Mouse (Mus musculus) midbrain, embryonic 16.5 days (tissue): ENCODE data around the gene Mecom. TPM values are rescaled to one million over a fixed set of nuclear protein-coding genes. Genes with fewer than 3 reads are reported as not detected.
"Not testable (repeated sequence)": the region's sequence is repeated elsewhere in the genome, so short reads cannot be mapped to it uniquely, and the experiment has no call there.

Experiments
- ATAC-seq: fragments of 200-750 bp; cut with Nextera tagmentation; 2 replicates; pipeline ENCODE4 v1.8.0; 2017; ENCODE audit warnings: moderate TSS enrichment
- H3K27ac ChIP-seq: fragments of 300-500 bp; sonication (generic); 2 replicates; pipeline ENCODE4 v1.5.1; 2014; ENCODE audit warnings: mild to moderate bottlenecking, low read length, mixed read lengths
- H3K27me3 ChIP-seq: fragments of 300-500 bp; sonication (generic); 2 replicates; pipeline ENCODE4 v1.6.1; 2014; ENCODE audit warnings: low read depth, low read length, mixed read lengths; ENCODE audit not compliant: control insufficient read depth, insufficient read depth
- H3K36me3 ChIP-seq: fragments of 300-500 bp; sonication (generic); 2 replicates; pipeline ENCODE4 v1.6.1; 2014; ENCODE audit warnings: mild to moderate bottlenecking, low read length, moderate library complexity, mixed read lengths; ENCODE audit not compliant: control insufficient read depth, insufficient read depth
- H3K4me1 ChIP-seq: fragments of 300-500 bp; sonication (generic); 2 replicates; pipeline ENCODE4 v1.6.1; 2014; ENCODE audit warnings: mild to moderate bottlenecking, low read length, mixed read lengths; ENCODE audit not compliant: control insufficient read depth, insufficient read depth
- H3K4me2 ChIP-seq: fragments of 300-500 bp; sonication (generic); 2 replicates; pipeline ENCODE4 v1.6.1; 2014; ENCODE audit warnings: mild to moderate bottlenecking, low read length, mixed read lengths
- H3K4me3 ChIP-seq: fragments of 300-500 bp; sonication (generic); 2 replicates; pipeline ENCODE4 v1.5.1; 2014; ENCODE audit warnings: low read depth, mild to moderate bottlenecking, low read length, moderate library complexity, mixed read lengths
- H3K9ac ChIP-seq: fragments of 300-500 bp; sonication (generic); 2 replicates; pipeline ENCODE4 v1.6.1; 2014; ENCODE audit warnings: low read depth, low read length, mixed read lengths
- H3K9me3 ChIP-seq: fragments of 300-500 bp; sonication (generic); replicated peaks from 2 replicates; pipeline ENCODE4 v1.6.1; 2014; ENCODE audit warnings: mild to moderate bottlenecking, low read length, mixed read lengths; ENCODE audit not compliant: control insufficient read depth, poor library complexity, severe bottlenecking
- WGBS: fragments of 180-500 bp; shearing (Covaris S2); extraction: QIAGEN DNeasy Blood & Tissue Kit; methylation state at CpG from one replicate; pipeline ENCODE4 v1.1.7; 2014; 5-methylcytosine and 5-hydroxymethylcytosine counted together
- polyA plus RNA-seq: library from polyadenylated mRNA; unstranded; fragments of >200 nt; fragmentation: Nextera tagmentation; extraction: Ambion mirVana; gene quantifications from 2 replicates; pipeline ENCODE4 v1.2.1, GENCODE M21; 2015

Mecom gene
- polyA plus RNA-seq, 1 experiment from 2014 or later = 4.0 TPM

DNA sequence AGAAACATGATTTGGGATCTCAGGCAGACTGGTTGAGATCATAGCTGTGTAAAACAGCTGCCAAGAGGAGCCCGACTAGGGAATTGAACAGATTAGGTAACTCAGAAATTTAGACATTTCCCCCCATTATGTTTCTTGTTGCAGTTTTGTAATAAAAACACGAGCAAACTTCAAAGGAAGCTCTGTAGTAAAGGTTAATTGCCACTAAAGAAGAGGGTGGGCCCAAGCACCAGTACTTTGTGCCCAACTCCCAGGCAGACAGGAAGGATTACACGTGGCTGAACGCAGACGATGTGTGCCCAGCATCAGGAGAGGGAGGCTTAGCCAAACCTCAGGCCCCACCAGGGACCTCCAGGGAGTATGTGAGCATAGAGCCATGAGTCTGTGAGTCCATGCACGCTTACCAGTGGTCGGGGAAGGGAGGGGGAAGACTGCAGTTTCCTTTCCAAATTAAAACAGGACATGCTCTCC lies 303.4 kb downstream of the Mecom start:
- Histone ChIP-seq H3K27me3 (no peaks in the 10 kb centered on the region), H3K4me1 (no peaks in the 10 kb centered on the region), H3K27ac (no peak overlapping the region), H3K36me3 (no peaks in the 10 kb centered on the region), H3K4me3 (no peak overlapping the region), H3K9ac (no peak overlapping the region), H3K4me2 (no peak overlapping the region), H3K9me3 (no peaks in the 10 kb centered on the region)
- WGBS = 29% methylated on average over 7 of the region's 7 CpGs
- no peak for ATAC-seq

DNA sequence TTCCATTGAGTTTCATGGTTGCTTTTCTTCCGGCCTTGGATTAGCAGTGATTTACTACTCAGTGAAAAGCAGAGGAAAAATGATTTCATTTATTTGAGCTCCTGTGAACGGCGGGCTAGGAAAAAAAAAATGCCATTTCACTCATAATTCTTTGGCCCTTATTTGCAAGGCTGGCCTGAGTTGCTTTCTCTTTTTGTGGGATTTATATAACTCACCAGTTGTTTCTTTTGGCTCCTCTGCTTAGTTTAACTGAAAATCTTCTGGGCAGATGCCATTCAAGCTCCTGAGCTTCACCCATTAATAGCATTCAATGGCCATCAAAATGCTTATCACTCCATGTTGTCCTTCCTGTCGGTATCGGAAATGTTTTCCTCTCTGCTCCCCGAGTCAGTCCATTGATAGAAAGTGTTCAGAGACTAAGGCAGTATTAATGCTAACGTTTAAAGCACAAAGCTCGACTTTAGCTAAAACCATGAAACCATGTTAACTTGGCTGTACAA lies 304.0 kb downstream of the Mecom start:
- H3K4me2 ChIP-seq = no peak overlapping the region
- no peak overlapping the region for H3K4me3 ChIP-seq
- no peak overlapping the region for H3K27ac ChIP-seq
- no peaks in the 10 kb centered on the region for H3K9me3 ChIP-seq
- no peaks in the 10 kb centered on the region for H3K36me3 ChIP-seq
- no peaks in the 10 kb centered on the region for H3K27me3 ChIP-seq
- H3K4me1 ChIP-seq = no peaks in the 10 kb centered on the region
- 61% methylated on average over 8 of the region's 8 CpGs for WGBS
- ATAC-seq = no peak
- H3K9ac ChIP-seq = no peak overlapping the region

DNA sequence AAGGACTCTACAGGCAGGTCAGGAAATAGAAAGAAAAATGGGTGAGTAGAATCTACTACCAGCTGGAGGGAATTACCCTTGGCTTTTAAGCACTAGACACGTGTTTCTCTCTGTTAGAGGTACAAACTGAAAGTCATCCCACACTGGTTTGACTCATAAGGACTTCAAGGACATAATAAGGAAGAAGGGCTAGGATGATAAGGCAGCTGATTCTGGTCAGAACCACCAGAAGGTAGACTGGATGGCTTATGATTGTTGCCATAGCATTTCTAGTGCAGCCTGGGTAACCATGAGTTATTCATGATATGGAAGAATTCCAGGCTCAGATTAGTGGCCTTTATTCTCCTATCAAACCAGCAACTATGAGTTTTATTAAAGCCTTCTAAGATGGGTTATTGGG lies 308.4 kb downstream of the Mecom start:
- Histone ChIP-seq H3K27me3 (no peaks in the 10 kb centered on the region), H3K27ac (no peak overlapping the region), H3K36me3 (no peaks in the 10 kb centered on the region), H3K4me1 (no peaks in the 10 kb centered on the region), H3K9ac (no peak overlapping the region), H3K9me3 (no peaks in the 10 kb centered on the region), H3K4me3 (no peak overlapping the region), H3K4me2 (no peak overlapping the region)
- ATAC-seq = no peak
- WGBS = 83% methylated on average over 1 of the region's 1 CpGs

DNA sequence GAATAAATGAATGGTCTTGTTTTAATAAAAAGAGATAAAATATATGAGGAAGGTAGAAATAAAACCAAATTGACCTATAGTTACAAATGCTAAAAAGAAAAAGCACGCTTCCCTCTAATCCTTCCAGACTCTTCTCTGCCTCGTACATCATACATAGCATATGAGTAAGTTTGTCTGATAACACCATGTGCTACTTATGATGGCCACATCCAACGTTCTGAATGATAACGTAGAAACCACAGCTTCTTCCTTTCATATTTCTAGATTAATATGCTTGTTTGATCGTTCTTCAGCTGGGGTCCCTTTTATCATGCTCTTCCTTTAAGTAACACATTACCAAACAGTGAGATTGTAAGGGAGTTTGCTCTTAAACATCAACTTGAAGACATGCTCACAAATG lies 310.3 kb downstream of the Mecom start:
- WGBS = 96% methylated on average over 5 of the region's 5 CpGs
- no peak overlapping the region for H3K4me3 ChIP-seq
- H3K27ac ChIP-seq = no peak overlapping the region
- no peak for ATAC-seq
- H3K27me3 ChIP-seq = no peaks in the 10 kb centered on the region
- no peak overlapping the region for H3K4me2 ChIP-seq
- no peak overlapping the region for H3K9ac ChIP-seq
- H3K36me3 ChIP-seq = no peaks in the 10 kb centered on the region
- no peaks in the 10 kb centered on the region for H3K4me1 ChIP-seq
- H3K9me3 ChIP-seq = no peaks in the 10 kb centered on the region

DNA sequence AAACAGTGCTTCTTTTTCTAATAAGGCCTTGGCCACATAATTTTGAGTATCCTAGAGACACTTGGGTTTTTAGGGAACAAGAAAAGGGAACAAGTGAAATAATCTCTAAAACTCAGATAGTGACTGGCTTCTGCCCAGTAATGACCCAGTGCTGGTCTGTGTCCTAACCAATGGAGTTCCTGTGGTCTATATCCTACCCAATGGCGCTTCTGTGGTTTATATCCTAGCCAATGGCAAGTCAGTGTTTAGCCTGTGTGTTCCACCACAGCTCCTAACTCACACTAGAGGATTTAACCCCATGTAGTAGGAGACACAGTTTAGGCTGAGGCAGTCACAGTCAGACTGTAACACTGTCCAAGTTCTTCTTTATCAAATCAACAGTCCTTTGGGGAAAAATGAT lies 313.8 kb downstream of the Mecom start:
- H3K9ac ChIP-seq = no peak overlapping the region
- 97% methylated on average over 1 of the region's 1 CpGs for WGBS
- H3K27ac ChIP-seq = no peak overlapping the region
- H3K4me3 ChIP-seq = no peak overlapping the region
- no peak overlapping the region for H3K4me2 ChIP-seq
- ATAC-seq = no peak
- no peaks in the 10 kb centered on the region for H3K9me3 ChIP-seq
- H3K4me1 ChIP-seq = no peaks in the 10 kb centered on the region
- H3K36me3 ChIP-seq = no peaks in the 10 kb centered on the region
- H3K27me3 ChIP-seq = no peaks in the 10 kb centered on the region

DNA sequence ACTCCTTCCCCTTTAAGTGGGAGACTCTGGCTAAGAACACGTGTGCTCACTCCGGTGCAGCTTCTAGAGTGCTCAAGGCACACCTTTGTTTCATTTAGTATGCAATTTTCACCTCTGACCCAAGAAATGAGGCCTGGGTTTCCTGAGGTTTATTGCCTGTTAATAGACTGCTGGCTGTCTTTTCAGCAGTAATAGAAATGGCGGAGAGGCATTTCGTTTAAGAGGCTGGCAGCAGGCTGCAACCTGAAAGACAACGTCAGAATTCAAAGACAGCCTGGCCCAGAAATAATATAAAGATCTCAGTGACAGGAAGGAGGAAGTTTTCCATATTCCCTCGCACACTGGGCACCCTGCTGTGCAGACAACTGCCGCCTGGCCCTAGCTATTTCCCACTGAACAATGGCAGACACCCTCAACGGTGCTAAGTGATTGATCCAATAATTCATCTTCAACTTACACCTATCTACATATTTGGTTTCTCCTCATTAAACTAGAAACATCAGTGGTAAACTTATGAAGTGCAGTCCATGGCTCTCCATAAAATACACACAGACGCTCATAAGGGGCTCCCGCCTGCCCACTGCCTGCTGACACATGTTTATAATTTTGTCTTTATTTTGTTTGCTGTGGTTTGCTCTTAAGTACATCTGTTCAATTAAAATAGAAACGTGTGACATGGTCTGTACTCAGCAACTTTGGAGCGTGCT lies 319.7 kb downstream of the Mecom start:
- Histone ChIP-seq H3K4me3 (no peak overlapping the region), H3K4me2 (0 out of 2 replicates have a peak overlapping the region, but pooled peaks have one; percentile 5), H3K4me1 (peaks cover 7% of the 10 kb centered on the region), H3K27me3 (peaks cover 2% of the 10 kb centered on the region; the same call in 1 of the 2 replicates), H3K36me3 (no peaks in the 10 kb centered on the region), H3K27ac (no peak overlapping the region), H3K9ac (no peak overlapping the region), H3K9me3 (no peaks in the 10 kb centered on the region)
- 33% methylated on average over 12 of the region's 12 CpGs for WGBS
- ATAC-seq = no peak

DNA sequence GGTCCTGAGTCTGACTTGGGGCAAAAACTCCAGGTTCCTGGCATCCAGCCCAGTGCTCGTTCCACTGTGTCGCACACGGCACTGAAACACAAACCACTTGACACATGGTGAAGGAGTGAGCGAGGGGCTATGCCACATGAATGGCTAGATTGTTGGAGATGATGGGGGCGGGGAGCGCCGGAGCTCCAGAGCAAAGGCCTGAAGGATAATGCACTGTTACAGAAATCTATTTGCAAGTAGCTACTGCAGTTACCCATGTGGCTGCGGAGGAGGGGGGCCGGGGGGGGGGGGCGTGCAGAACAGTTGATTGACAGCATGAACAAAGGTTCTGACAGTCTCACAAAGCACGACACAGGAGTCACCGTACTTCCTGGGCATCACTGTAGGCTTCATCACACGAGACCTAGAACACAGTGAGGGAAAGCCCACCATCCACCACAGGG lies 320.9 kb downstream of the Mecom start:
- Histone ChIP-seq H3K27ac (no peak overlapping the region), H3K36me3 (no peaks in the 10 kb centered on the region), H3K9ac (no peak overlapping the region), H3K27me3 (peaks cover 3% of the 10 kb centered on the region), H3K9me3 (no peaks in the 10 kb centered on the region), H3K4me2 (peak overlapping the region; percentile 7; the same call in 1 of the 2 replicates), H3K4me1 (peaks cover 7% of the 10 kb centered on the region), H3K4me3 (no peak overlapping the region)
- peak; percentile 86 for ATAC-seq
- WGBS = 21% methylated on average over 13 of the region's 13 CpGs

DNA sequence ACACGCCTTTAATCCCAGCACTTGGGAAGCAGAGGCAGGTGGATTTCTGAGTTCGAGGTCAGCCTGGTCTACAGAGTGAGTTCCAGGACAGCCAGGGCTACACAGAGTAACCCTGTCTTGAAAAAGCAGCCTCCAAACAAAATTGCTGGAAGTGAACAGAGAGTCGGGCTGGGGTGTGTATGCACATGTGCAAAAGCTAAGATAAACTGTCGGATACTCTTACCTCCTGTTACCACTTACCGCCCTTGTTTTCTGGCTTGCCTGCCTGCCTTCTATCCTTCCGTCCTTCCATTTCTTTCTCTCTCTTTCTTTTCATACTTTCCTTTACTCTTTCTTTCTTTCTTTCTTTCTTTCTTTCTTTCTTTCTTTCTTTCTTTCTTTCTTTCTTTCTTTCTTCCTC lies 322.6 kb downstream of the Mecom start:
- H3K27me3 ChIP-seq, H3K36me3 ChIP-seq, H3K4me3 ChIP-seq, ATAC-seq, H3K4me2 ChIP-seq, H3K4me1 ChIP-seq, H3K27ac ChIP-seq, H3K9me3 ChIP-seq, H3K9ac ChIP-seq: not testable (repeated sequence)
- WGBS = 88% methylated on average over 6 of the region's 6 CpGs

DNA sequence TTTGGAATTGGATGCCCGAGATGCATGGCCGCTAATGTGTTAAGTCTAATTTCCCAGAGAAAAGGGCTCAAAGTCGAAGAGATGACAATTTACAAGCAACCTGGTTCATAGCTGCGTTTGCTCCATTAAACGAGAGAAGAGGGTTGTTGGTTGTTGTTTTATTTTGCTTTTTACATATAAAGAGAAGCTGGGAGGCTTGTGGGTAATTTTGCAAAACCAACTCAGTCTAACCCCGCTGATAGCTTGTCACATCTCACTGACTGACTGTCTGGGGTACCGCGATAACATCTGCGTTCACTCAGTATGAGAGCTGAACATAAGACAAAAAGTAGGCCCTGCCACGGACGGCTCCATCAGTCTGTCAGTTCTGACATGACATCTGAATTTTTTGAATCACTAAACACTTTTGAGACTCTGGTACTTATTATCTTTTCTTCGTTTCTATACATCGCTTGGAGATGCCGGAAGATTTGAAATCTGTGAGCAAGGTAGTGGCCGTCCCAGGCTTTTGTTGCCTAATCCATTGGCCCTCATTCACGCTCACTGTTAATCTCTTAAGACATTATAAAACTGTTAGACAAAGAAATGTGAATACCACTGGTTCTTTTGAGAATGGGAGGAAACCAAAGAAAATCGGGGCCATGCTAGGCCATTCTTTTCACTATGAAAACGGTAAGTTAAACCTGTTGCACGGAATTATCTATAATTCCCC lies 327.0 kb downstream of the Mecom start:
- no peak overlapping the region for H3K4me3 ChIP-seq

More for the DNA sequence above, 327.0 kb downstream of the Mecom start:
- Histone ChIP-seq H3K4me1 (0 out of 2 replicates have a peak, but pooled peaks cover 3% of the 10 kb centered on the region), H3K36me3 (no peaks in the 10 kb centered on the region), H3K9ac (no peak overlapping the region), H3K27ac (no peak overlapping the region), H3K4me2 (no peak overlapping the region), H3K27me3 (peaks cover 22% of the 10 kb centered on the region), H3K9me3 (no peaks in the 10 kb centered on the region)
- 12% methylated on average over 19 of the region's 19 CpGs for WGBS
- ATAC-seq = no peak
